Mouse (Mus musculus): Measurements from ENCODE around the gene Smarca5. TPM values are rescaled to one million over a fixed set of nuclear protein-coding genes. Genes with fewer than 3 reads are reported as not detected.

Gene Smarca5
- polyA plus RNA-seq (2012; rRNA removed) = 2.2 and 3.5 TPM in 2 replicates

GRCm38 (mm10) chr8:80739155-80739924 is at the start of gene Smarca5:
Smarca5 (minus strand) TSS chr8:80739497.

Other genes starting within 250 kb of the Smarca5 start
- 0.04 TPM in 1 of 2 replicates, not detected in the other for gene Gypa, start 245.7 kb downstream of the Smarca5 start, polyA plus RNA-seq (2012; rRNA removed)
- gene Frem3, start 128.4 kb downstream of the Smarca5 start, polyA plus RNA-seq (2012; rRNA removed) = 0.01 TPM in 1 of 2 replicates, not detected in the other
- gene Gab1, start 141.0 kb upstream of the Smarca5 start, polyA plus RNA-seq (2012; rRNA removed) = 5.5 and 6.2 TPM in 2 replicates